Mouse (Mus musculus) ovary, postnatal 36 days (tissue): Measurements from ENCODE around the gene Agpat4.

Experiments
- DNase-seq: peaks from one replicate; pipeline ENCODE4 v3.0.0; 2022; ENCODE audit warnings: low spot score, mixed read lengths

Gene Agpat4

GRCm38 (mm10) chr17:12118561-12118925, at the start of gene Agpat4:
Gene Agpat4 (plus strand): TSS chr17:12118704.
- DNase-seq, result peak; percentile 37

DNA sequence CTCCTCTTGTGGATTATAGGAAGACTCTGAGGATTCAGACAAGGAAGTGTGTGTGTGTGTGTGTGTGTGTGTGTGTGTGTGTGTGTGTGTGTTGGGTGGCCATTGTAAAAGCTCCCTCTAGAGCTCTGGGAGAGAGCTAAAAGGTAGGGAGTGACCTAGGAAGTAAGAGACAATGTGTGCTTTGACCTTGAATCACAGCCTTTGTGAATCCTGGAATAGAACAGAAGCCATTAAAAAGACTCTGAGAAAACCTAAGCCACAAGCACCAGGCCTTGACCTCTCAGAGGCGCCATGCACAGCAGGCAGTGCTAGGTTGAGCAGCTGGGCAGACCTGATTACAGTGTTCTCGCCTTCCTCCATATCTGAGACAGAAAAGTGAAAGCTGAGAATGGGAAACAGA, 41.7 kb upstream of the Agpat4 start:
- no peak for DNase-seq

- no peak for DNase-seq
Measured at GRCm38 (mm10) chr17:12080656-12081495, 37.6 kb upstream of the Agpat4 start.

DNA sequence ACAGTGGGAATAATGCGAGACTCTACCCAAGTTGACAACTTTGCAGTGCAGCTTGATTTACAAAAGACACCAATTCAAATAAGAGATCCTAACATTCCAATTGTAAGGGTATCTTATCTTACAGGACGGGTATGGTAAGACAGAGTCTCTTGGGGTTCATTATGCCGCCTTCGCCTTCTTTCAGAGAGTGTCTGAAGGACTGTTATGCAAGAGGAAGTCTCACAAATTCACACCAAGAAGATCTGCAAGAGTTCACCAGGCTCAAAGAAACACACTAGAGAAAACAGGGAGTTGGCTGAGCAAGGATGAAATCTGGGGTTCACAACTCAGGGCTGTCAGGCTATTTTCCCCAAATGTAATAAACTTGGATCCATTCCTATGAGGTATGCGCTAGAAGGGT, 36.3 kb upstream of the Agpat4 start:
- DNase-seq, result no peak

- no peak for DNase-seq
Measured at GRCm38 (mm10) chr17:12090261-12090927, 28.1 kb upstream of the Agpat4 start.

DNA sequence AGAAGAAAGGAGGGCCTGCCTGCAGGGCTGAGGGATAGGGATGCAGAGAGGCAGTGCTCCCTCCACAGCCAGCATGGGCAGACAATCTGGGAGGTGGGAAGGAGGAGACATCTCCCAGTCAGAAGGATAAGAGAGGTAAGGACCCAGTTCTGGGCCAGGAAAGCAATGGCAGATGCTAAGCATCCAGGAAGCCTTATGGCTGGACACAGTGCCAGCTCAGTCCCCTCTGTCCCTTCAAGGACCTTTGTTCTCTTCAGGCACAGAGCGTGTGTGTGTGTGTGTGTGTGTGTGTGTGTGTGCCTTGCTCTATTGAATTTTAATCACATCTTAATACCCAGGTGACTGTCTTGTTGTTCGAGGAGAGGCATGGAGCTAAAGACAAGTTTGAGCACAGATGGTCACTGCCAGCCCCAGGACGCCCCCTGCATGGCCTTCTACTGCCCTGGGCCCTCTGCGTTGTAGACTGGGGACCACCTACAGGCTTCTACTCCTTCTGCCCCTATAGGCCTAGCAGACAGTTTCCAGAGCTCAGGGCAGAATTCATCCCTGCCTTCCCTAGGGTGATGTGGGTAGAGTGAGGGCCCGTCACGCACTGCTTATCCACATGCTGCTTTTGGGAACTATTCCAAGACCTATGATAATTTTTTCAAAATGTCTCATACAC, 25.5 kb upstream of the Agpat4 start:
- DNase-seq, result no peak

DNA sequence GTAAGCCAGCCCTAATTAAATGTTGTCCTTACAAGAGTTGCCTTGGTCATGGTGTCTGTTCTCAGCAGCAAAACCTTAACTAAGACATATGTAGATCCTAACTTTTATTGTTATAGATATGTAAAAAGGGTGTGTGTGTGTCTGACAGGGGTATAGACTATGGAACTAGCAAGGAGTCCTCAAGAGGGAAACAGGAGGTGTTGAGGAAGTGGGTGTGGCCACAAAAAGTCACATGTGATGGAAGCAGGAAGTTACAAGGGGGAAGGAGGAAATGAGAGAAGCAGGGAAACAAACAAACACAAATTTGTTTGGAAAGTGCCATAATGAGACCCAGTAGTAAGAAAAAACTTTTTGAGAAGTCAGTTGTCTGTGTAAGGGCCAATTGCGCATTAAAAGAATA, 24.5 kb upstream of the Agpat4 start:
- no peak for DNase-seq

DNA sequence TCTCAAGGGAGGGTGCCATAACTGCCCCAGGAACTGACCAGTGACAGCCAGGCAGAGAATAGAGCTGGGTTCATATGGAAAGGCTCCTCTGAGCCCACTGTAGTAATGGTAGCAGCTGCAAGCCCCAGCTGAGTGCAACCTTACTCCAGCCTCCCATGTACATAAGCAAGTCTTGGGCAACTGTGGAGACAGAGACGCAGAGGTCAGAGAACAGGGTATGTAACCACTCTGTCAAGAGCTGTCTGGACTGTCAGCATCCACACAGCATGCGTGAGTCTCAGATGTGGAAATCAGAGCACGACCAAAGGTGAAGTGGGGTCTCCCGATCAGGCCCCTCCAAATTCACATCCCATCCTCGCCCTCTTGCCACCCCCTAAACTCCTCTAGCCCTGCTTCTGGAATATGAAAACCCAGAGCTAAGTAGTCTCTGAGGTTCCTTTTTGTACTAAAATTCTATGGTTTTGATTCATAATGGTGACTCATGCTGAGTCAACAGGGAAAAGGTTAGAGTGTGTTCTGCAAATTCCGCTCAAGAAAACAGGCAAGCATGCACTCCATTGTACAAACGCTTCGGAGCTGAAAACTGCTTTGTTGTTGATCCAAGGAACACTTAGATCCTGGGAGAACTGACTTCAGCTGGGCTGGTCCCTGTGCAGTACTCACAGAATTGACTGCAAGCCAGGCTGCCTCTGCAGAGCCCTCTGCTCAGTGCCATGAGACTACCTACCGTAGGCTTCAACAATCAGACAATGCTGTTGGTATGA, 23.5 kb upstream of the Agpat4 start:
- no peak for DNase-seq

- DNase-seq, result no peak
Measured at GRCm38 (mm10) chr17:12099415-12099814, 19.1 kb upstream of the Agpat4 start.

DNA sequence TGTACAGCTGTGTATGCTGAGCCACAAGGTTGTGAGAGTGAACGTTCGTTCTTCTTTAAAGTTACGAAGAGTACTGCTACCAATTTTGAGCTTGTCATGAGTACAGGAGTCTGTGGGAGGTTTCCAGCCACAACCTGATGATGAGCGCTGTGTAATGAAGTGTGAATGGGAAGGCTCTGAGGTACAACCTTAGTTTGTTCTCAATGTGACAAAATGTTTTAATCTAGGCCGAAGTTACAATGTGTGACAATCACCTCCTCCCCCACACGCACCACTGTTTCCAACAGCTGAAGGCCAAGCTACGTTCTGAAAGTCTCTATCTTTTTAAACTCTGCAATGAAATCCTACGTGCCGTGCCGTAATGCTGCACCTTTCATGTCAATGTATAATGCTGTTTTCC, 16.2 kb upstream of the Agpat4 start:
- DNase-seq, result no peak

GRCm38 (mm10) chr17:12103781-12104180, 14.7 kb upstream of the Agpat4 start:
- no peak for DNase-seq

- no peak for DNase-seq
Measured at GRCm38 (mm10) chr17:12104245-12104644, 14.3 kb upstream of the Agpat4 start.

- no peak for DNase-seq
Measured at GRCm38 (mm10) chr17:12104690-12105089, 13.8 kb upstream of the Agpat4 start.

GRCm38 (mm10) chr17:12106255-12106654, 12.2 kb upstream of the Agpat4 start:
- DNase-seq, result no peak

GRCm38 (mm10) chr17:12113626-12114025, 4.9 kb upstream of the Agpat4 start:
- no peak for DNase-seq

DNA sequence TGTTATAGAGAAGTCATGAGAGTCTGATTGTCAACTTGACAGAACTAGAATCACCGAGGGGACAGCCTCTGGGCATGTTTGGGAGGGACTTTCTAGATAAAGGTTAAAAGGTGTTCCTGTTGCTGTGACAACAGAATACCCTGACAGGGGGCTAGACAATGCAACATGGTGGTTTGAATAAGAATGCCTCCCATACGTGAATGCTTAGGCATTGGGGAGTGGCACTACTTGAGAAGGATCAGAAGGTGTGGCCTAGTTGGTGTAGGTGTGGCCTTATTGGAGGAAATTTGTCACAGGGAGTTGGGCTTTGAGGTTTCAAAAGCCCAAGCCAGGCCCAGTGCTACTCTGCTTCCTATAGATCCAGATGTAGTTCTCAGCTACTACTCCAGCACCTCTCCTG, 3.4 kb upstream of the Agpat4 start:
- DNase-seq, result no peak

DNA sequence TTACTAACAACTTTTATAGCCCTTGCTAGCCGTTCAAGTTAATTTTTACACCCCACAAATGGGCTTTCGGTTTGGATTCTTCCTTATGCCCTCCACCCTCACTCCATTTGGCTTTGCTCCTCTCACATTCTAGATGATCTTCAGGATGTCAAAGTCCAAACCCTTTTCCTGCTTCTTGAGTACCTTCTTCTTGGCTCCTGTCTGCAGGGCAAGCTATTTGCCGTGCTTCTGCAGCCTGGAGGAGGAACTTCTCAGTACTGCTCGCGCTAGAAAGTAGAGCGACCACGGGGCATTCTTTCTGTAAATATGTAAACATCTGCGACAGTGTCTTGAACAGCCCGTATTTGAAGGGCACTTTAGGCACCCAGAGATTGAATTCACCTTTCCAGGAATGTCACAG, 373 bp upstream of the Agpat4 start:
- DNase-seq, result no peak

DNA sequence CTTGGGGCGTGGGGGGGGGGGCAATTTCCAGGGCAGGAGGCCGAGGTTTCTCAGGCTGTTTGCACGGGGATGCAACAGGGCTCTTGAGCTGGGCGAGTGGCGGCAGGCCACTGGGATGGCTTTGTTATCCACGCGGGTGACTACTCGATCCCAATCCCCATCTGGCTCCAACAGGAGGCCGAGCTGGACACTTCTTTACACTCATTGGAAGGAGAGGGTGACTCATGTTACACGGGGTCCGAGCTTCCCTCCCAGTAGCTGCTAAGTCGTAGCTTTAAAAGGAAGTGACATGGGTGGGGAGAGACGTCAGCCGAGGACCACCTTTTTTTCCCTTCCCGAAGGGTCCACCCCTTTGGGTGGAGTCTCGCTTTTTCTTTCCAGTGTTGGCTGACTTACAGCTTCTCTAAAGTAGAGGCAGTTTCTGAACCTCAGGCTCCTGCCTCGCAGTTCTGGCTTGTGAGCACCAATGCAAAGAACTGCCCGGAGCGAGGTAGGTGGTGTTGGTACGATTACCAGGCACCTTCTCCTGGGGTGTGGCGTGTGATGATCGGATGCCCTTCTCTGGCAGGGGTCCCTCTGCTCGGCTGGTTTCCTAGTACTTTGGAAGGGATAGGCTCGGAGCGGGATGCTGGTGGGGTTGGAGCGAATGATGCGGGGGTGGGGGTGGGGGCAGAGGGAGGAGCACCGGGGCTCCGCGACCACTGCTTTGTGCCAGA, 580 bp downstream of the Agpat4 start:
- DNase-seq, result peak; percentile 59

DNA sequence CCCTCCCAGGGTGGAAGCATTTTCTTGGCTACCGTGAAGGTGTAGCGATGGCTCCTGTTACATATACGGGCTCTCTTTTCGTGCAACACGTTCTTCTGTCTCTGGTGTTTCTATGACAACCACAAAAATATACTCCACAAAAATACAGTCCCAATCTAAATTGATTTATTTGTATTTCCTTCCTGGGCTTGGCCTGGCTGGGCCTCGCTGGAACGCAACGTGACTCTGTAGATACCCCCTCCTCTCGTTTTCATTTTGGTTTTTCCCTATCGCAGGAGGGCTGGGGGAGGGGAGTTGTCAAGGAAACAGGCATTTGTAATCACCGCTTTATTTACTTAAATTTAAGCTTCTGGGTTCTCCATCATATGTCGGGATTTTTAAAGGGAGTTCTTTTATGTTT, 1.2 kb downstream of the Agpat4 start:
- no peak for DNase-seq

GRCm38 (mm10) chr17:12120268-12120667, 1.8 kb downstream of the Agpat4 start:
- no peak for DNase-seq

GRCm38 (mm10) chr17:12121226-12121794, 2.8 kb downstream of the Agpat4 start:
- DNase-seq, result no peak
